Mouse (Mus musculus) embryonic stem cell, embryonic (primary cell): ENCODE results near the gene Cd274.

ENCODE experiments used
- CTCF ChIA-PET, 4 experiments: fragments of 300-600 bp in 2 of 4; fragments of 350-600 bp in 2 of 4; sonication (Branson Sonifier 250); formaldehyde crosslinking; loops; one replicate each; lab custom pipeline; 2022; ENCODE audit warnings: inconsistent platforms in 2 of 4; lab: Charles Lee
- POLR2A ChIA-PET, 4 experiments: fragments of 300-600 bp in 2 of 4; fragments of 350-600 bp in 2 of 4; sonication (Branson Sonifier 250); formaldehyde crosslinking; loops; one replicate each; lab custom pipeline; 2022; ENCODE audit warnings: antibody characterized with exemption in 4 of 4, inconsistent platforms in 1 of 4; lab: Charles Lee

The Cd274 gene

DNA sequence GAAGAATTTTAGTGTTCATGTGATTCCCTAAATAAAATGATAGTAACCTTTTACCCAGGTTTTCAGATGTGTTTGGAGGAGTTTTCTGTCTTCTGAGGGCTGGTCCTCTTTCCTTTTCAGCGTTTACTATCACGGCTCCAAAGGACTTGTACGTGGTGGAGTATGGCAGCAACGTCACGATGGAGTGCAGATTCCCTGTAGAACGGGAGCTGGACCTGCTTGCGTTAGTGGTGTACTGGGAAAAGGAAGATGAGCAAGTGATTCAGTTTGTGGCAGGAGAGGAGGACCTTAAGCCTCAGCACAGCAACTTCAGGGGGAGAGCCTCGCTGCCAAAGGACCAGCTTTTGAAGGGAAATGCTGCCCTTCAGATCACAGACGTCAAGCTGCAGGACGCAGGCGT is 6.2 kb downstream of the Cd274 start:
- POLR2A ChIA-PET, result interaction anchor here in 2 of 4 experiments (0.9 to 1.1 kb wide), 2 partner anchors 10 to 128 kb away, joined by 3 to 4 read pairs; no protein-coding TSS in a partner anchor
- CTCF ChIA-PET, result interaction anchor here in 3 of 4 experiments (0.6 to 1.3 kb wide), 6 partner anchors 18 to 1537 kb away, joined by 3 to 6 read pairs (median 4); no protein-coding TSS in a partner anchor

DNA sequence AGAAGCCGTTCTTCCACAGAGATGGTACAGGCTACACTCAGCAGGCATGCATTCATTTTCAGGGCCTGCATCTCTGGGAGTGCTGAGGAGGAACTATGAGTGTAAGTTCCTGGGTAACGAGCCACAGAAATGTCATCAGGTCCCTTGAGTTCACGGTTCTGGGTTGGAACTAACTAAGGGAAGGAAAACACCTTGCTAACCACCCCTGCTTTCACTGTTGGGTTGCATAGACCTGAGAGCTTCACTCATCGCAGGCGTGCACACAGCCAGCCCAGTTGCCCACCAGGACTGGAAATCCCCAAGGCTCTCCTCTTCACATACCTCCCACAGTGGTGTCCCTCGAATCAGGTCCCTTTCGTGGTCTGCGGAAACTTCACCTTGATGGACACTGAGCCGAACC is 7.7 kb downstream of the Cd274 start:
- POLR2A ChIA-PET, result no interaction called here
- CTCF ChIA-PET, result interaction anchor here in 1 of 4 experiments (1.2 kb wide), 1 partner anchor 19 kb away, joined by 3 read pairs; no protein-coding TSS in a partner anchor

DNA sequence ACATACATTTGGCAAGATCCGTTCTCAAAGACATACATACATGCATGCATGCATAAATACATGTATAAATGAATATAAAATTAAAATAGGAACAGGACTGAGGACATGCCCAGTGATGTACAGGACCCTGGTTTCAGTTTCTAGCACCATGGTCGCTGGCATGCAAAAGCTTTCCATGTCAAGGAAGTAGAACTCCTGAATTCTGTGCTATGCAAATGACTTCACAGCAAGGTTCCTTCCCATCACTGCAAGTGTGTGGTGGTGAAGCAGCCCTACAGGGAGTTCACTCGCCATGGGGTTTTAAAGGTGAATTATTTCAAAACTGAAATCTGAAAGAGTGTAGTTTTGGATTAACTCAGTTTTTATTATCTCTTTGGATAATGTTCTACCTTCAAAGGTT is 9.1 kb downstream of the Cd274 start:
- CTCF ChIA-PET, result no interaction called here
- POLR2A ChIA-PET, result interaction anchor here in 1 of 4 experiments (1.1 to 1.4 kb wide), 2 partner anchors 9 to 125 kb away, joined by 3 to 7 read pairs; partner anchors contain the start of genes Cd274 and Plgrkt

DNA sequence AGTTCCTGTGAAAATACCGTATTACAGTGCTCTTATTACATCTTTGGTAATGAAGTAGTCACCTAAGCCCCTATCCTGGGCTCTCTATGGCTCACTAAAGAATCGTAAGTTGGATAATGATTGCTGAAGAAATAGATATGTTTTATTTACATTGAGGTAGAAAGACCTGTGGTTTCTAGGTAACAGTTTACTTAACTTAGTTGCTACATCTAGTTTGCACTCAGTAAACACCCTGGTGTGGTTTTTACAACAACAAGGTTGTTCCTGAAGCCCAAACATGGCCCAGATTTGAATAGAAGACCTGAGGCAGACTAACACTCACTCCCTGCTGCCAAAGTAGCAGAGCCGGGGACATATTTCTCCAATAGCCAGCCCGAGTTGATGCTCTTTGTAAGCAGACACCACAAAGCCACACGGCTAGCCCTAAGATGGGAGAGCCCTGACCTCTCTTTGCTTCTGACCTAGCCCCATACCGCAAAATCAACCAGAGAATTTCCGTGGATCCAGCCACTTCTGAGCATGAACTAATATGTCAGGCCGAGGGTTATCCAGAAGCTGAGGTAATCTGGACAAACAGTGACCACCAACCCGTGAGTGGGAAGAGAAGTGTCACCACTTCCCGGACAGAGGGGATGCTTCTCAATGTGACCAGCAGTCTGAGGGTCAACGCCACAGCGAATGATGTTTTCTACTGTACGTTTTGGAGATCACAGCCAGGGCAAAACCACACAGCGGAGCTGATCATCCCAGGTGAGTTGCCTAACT is 12.8 kb downstream of the Cd274 start:
- ChIA-PET CTCF (no interaction called here), POLR2A (no interaction called here)

DNA sequence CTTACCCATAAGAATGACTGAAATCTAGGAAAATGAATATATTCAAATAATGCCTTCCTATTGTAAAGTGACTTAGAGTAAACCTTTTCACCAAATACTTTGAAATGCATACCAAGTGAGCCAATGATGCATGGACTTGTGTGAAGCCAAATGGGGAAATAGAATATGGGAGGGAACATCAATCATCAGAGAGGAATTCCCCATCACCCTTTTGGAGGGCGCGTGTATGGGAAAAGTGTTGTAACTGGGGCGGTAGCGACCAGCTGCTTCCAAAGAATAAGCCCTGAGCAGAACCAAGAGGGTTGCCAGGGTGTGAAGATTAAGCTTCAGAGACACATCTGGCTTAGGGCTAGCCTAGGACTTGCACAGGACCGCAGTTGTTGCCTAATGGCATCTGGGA is 16.1 kb downstream of the Cd274 start:
- ChIA-PET POLR2A (interaction anchor here in 2 of 4 experiments (1.0 to 1.2 kb wide), 3 partner anchors 10 to 16 kb away, joined by 3 read pairs; partner anchors contain the start of genes Cd274 (in 2 of the 2) and Plgrkt (in 2 of the 2)), CTCF (interaction anchor here in 1 of 4 experiments (1.2 kb wide), 1 partner anchor 118 kb away, joined by 3 read pairs; no protein-coding TSS in a partner anchor)

DNA sequence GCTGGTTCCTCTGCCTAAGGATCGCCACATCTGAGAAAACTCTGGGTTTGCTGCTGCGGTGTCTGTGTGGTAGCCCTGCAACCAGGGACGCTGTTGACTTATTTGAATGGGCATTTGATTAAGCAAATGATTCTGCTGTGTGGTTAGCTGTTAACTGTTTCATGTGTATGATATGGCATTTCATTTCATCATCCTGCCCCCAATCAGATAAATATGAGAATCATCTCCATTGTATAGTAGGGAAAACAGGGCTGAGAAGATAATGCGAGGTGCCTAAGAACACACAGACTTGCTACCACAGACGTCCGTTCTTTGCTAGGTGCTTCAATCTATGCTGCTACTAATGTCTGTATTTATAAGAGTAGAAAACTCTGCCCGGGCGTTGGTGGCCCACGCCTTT is 17.2 kb downstream of the Cd274 start:
- CTCF ChIA-PET, result interaction anchor here in 1 of 4 experiments (1.2 kb wide), 1 partner anchor 117 kb away, joined by 3 read pairs; no protein-coding TSS in a partner anchor

DNA sequence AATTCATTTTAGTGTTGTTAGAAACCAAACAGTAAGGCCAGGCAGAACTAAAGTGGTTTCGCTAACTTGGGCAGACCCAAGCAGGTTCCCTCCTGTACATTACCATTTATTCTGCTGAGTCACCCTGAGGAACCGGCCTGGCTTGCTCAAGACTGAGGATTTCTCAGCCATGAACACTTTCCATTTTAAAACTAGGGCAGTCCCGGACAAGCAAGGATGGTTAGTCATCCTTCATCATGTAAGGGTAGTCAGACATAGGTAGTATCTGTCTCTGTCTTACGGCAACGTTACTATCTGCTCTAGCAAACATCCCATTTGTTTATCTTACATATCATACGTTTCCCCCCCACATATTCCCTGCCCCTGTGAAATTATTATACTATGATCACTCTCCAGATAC is 17.7 kb downstream of the Cd274 start:
- POLR2A ChIA-PET, result no interaction called here

More for the DNA sequence above, 17.2 kb downstream of the Cd274 start:
- POLR2A ChIA-PET, result interaction anchor here in 1 of 4 experiments (1.2 kb wide), 1 partner anchor 17 kb away, joined by 3 read pairs; the partner anchor contains the start of genes Cd274 and Plgrkt

DNA sequence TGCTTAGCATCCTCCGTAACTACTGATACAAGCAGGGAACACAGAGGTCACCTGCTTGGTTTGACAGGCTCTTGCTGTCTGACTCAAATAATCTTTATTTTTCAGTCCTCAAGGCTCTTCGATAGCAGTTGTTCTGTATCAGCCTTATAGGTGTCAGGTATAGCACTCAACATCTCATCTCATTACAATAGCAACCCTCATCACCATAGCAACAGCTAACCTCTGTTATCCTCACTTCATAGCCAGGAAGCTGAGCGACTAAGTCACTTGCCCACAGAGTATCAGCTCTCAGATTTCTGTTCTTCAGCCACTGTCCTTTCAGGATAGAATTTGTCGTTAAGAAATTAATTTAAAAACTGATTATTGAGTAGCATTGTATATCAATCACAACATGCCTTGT is 18.6 kb downstream of the Cd274 start:
- POLR2A ChIA-PET, result no interaction called here

More for the DNA sequence above, 17.7 kb downstream of the Cd274 start:
- CTCF ChIA-PET, result no interaction called here

DNA sequence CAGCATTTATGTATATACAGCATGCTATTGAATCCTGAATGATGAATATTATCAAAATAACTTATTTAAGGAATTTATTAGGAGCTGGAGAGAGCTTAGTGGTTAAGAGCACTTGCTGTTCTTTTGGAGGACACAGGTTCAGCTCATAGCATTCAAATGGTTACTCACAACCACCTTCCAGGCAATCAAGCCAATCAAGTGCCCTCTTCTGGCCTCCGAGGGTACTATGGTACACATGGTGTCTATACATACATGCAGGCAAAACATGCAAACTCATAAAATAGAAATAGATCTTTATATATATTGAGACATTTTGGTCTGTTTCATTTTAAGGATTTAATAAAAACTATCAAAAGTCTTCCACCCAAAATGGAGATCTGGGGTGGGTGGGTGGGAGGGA is 21.6 kb downstream of the Cd274 start:
- ChIA-PET CTCF (interaction anchor here in 1 of 4 experiments (0.6 kb wide), 1 partner anchor 150 kb away, joined by 3 read pairs; no protein-coding TSS in a partner anchor), POLR2A (interaction anchor here in 1 of 4 experiments (0.7 kb wide), 1 partner anchor 34 kb away, joined by 3 read pairs; no protein-coding TSS in a partner anchor)

More for the DNA sequence above, 18.6 kb downstream of the Cd274 start:
- CTCF ChIA-PET, result interaction anchor here in 1 of 4 experiments (0.6 to 1.1 kb wide), 2 partner anchors 30 to 1106 kb away, joined by 3 to 4 read pairs; no protein-coding TSS in a partner anchor

DNA sequence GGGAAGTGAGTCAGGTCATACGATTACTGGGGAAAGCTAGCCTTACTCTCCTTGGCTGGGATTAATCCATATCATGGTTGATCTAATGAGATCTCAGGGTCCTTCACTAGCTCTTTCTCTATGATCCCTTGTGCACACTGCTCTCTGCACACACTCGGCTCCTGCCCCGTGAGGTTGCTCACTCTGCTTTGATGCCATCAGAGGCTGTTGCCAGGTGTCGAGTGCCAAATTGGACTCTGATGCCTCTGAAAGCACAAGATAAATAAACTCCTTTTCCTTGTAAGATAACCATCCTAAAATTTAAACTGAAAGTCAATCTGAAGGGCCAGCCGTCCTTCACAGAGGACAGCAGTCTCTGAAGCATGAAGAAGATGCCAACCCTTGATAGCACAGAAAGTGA is 23.2 kb downstream of the Cd274 start:
- ChIA-PET POLR2A (no interaction called here), CTCF (interaction anchor here in 1 of 4 experiments (0.8 kb wide), 1 partner anchor 323 kb away, joined by 3 read pairs; no protein-coding TSS in a partner anchor)

DNA sequence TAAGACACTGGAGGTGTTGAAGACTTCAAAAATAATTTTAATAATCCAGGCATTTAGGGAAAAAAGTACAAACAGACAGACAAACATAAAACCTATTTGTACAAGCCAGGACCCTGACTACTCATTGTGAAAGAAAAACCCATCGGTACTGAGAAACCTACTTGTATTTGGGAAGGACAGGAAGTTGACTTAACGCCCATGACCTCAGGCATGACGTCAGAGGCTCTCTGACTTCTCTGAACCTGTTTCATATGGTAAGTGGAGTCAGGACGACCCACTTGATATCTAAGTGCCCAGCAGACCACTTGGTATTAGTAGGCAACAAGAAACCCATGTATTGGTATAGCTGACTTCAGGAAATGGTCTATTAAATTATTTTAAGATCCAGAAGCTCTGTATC is 24.0 kb downstream of the Cd274 start:
- POLR2A ChIA-PET, result interaction anchor here in 2 of 4 experiments (0.6 to 0.9 kb wide), 2 partner anchors 10 to 88 kb away, joined by 3 read pairs; no protein-coding TSS in a partner anchor
- CTCF ChIA-PET, result interaction anchor here in 1 of 4 experiments (1.7 kb wide), 1 partner anchor 109 kb away, joined by 4 read pairs; no protein-coding TSS in a partner anchor

DNA sequence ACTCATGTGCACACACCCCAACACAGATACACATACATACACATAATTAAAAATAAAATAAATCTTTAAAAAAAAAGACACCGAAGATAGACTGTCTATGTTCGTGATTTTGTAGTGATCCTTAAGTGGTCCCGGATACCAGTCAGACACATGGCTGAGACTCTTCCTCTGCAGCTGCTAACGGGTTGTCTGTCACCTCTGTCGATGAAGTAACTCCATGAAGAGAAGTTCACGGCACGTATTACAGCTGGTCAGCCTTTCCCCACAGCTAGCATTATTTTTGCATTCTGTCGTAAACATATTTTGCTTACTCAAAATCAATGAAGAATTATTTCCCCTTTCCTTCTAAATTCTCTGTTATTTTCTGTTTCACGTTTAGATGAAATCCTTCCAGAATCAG is 26.1 kb downstream of the Cd274 start:
- ChIA-PET CTCF (interaction anchor here in 1 of 4 experiments (1.2 kb wide), 1 partner anchor 39 kb away, joined by 3 read pairs; no protein-coding TSS in a partner anchor), POLR2A (no interaction called here)

DNA sequence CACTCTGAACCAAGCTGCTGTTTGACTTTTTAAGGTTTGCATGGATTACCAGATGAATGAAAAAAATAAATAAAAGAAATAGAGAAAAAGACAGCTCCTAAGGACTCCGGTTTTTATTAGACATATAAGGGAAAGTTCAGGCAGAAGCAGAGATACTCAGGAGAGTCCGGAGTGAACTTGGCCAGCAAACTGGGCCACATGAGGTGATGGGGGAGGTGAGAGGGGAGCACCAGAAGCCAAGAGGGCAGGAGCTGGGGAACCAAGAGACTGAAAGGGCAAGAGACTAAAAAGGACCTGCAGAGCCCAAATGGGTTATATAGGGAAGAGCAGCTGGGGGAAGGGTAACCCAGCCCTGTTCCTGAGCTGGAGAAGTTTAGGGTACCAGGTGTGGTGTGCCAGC is 27.5 kb downstream of the Cd274 start:
- ChIA-PET CTCF (interaction anchor here in 1 of 4 experiments (1.3 kb wide), 1 partner anchor 107 kb away, joined by 6 read pairs; no protein-coding TSS in a partner anchor), POLR2A (no interaction called here)

DNA sequence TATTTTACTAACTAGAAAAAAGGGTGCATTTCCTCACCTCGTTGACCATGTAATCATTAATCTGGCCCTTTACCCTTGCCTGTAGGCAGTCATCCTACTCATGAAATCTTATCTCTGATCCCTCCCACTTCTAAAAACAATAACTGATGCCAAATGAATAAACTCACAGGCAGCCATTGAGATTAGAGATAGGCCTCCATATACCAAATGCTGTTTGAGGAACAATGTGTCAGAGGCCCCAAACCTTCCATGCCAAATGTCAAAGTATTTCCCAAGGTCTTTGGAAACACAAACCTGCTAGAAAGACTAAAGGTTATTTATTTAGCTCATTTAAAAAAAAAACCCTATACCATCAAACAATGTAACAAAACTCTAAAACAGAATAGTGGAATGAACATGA is 29.1 kb downstream of the Cd274 start:
- CTCF ChIA-PET, result no interaction called here
- POLR2A ChIA-PET, result no interaction called here

DNA sequence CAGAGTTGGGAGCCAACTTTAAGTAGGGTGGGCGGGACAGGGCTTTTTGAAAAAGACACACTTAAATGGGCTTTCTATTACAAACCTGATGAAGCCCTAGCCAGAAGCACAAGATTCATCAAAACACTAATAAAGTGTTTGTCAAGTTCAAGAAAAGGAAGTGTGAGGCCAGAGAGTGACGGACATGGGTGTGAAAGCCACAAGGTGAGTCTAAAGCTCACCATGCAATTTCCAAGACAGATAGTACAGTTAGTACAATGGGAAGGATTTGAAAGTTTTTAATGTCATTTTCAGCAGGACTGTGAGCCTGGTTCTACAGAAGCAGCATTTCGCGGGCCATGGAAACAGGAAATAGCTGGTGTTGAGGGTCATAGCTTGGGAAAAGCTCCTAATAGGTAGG is 32.5 kb downstream of the Cd274 start:
- ChIA-PET CTCF (no interaction called here), POLR2A (interaction anchor here in 1 of 4 experiments (0.6 kb wide), 1 partner anchor 28 kb away, joined by 3 read pairs; no protein-coding TSS in a partner anchor)

DNA sequence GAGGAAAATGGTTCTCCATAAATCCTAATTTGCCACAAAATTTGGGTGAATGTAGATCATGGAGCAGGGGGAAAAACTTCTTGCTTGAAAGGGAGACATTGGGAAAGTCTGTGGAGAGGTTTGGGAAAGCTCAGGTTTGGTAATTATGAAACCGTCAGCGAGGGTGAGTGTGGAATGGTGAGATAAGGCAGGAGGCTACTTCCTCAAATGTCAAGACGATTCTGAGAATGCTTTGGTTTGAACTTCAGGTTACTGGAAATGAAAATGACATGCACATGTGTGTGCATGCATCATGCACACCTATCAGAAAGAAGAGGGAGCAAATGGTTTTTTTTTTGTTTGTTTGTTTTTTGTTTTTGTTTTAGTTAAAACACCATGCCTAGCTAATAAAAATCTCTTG is 33.2 kb downstream of the Cd274 start:
- CTCF ChIA-PET, result no interaction called here
- POLR2A ChIA-PET, result interaction anchor here in 1 of 4 experiments (0.6 kb wide), 1 partner anchor 28 kb away, joined by 3 read pairs; no protein-coding TSS in a partner anchor

DNA sequence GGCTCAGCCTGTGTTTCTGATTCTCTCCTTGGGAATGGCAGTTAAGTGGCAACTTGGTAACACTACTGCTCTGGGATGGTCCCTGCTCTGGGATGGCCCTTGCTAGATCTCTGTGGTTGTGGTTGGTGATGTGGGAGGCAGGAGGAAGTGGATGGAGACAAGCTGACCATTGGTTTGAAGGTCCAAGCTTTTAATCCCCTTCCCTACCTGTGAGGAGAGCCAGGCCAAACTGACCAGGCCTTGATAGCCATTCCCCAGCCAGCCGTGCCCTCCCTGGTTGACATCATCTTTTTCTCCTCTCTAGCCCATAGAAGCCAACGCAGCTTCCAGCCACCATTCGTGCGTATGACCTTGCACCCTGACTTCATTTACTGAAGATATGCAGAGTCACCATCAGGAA is 35.4 kb downstream of the Cd274 start:
- ChIA-PET CTCF (no interaction called here), POLR2A (no interaction called here)

DNA sequence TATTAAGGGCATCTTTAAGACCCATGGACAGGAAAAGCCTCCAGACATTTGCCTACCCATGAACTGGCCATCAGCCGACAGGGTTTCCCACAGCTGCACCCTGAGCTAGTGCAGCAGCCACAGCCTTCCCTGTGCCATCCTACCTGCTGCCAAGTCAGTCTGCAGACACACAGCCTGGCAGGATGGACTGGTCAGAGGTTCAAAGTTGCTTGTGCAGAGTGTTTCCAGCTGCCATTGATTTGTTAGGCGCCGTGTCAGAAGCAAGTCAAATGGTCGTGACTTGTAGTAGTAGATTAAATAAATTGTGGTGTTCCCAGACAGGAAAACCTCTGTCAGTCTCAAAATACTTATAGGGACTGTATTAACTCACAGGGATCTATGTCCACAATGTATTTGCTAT is 36.0 kb downstream of the Cd274 start:
- ChIA-PET CTCF (no interaction called here), POLR2A (no interaction called here)

DNA sequence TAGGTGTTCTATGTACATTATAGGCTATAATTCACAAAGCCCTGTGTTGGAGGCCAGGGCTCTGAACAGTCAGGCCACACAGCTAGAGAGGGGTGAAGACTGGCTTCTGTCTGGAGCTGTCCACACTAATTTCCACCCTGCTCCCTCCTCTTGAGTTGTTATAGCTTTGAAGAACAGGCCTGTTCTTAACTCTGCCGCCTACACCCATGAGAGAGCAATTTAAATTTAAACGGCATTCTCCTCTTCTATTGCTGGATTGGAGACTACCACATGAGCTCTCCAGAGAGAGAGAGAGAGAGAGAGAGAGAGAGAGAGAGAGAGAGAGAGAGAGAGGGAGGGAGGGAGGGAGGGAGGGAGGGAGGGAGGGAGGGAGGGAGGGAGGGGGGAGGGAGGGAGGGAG is 38.1 kb downstream of the Cd274 start:
- CTCF ChIA-PET, result interaction anchor here in 1 of 4 experiments (0.6 kb wide), 1 partner anchor 459 kb away, joined by 3 read pairs; no protein-coding TSS in a partner anchor
- POLR2A ChIA-PET, result interaction anchor here in 1 of 4 experiments (0.6 kb wide), 1 partner anchor 49 kb away, joined by 3 read pairs; no protein-coding TSS in a partner anchor
